Mouse (Mus musculus): ENCODE measurements around the gene Kpna6. TPM values are rescaled to one million over a fixed set of nuclear protein-coding genes. Genes with fewer than 3 reads are reported as not detected.

Gene Kpna6
- polyA plus RNA-seq, 1 experiment from 2014 or later, result 6.0 TPM

GRCm38 (mm10) chr4:129645204-129645603 is 27.4 kb downstream of the Kpna6 start:
- no peaks in the 10 kb centered on the region for H3K9me3 ChIP-seq (replicated peaks)
- peaks cover 51% of the 10 kb centered on the region for H3K36me3 ChIP-seq (replicated peaks)
- no peak overlapping the region for H3K4me2 ChIP-seq
- no peak overlapping the region for H3K4me3 ChIP-seq (replicated peaks)
- 53% methylated on average over 6 of the region's 6 CpGs for WGBS (ENCODE audit: insufficient replicate concordance)
- no peak overlapping the region for H3K27ac ChIP-seq (replicated peaks)
- H3K4me1 ChIP-seq (replicated peaks), result peaks cover 9% of the 10 kb centered on the region
- no peak overlapping the region for H3K9ac ChIP-seq
- no peaks in the 10 kb centered on the region for H3K27me3 ChIP-seq
- no peak for ATAC-seq (ENCODE audit: insufficient read depth)

- Histone ChIP-seq H3K9ac (no peak overlapping the region), H3K4me1 (replicated peaks) (peaks cover 32% of the 10 kb centered on the region), H3K9me3 (replicated peaks) (no peaks in the 10 kb centered on the region), H3K27ac (replicated peaks) (peak overlapping the region; percentile 51), H3K4me2 (peak overlapping the region; percentile 84), H3K36me3 (replicated peaks) (peaks cover 41% of the 10 kb centered on the region), H3K4me3 (replicated peaks) (peak overlapping the region; percentile 76; the same call in 1 of the 2 replicates), H3K27me3 (no peaks in the 10 kb centered on the region)
- 60% methylated on average over 5 of the region's 5 CpGs for WGBS (ENCODE audit: insufficient replicate concordance)
- no peak for ATAC-seq (ENCODE audit: insufficient read depth)
Measured at GRCm38 (mm10) chr4:129641756-129642155, 30.8 kb downstream of the Kpna6 start.

GRCm38 (mm10) chr4:129640638-129641467 is 31.7 kb downstream of the Kpna6 start, which contains the start of gene Txlna:
Txlna (minus strand) TSS chr4:129641065.
- H3K36me3 ChIP-seq (replicated peaks), result peaks cover 41% of the 10 kb centered on the region
- under 1% methylated on average over 60 of the region's 60 CpGs for WGBS (ENCODE audit: insufficient replicate concordance)
- no peaks in the 10 kb centered on the region for H3K27me3 ChIP-seq
- peak within 1 kb of the TSS; percentile 76 for H3K4me3 ChIP-seq (replicated peaks)
- no peaks in the 10 kb centered on the region for H3K9me3 ChIP-seq (replicated peaks)
- peak; percentile 92 for ATAC-seq (ENCODE audit: insufficient read depth)
- peak within 1 kb of the TSS; percentile 84 for H3K4me2 ChIP-seq
- H3K27ac ChIP-seq (replicated peaks), result peak within 1 kb of the TSS; percentile 90
- H3K9ac ChIP-seq, result peak within 1 kb of the TSS; percentile 64
- peaks cover 32% of the 10 kb centered on the region for H3K4me1 ChIP-seq (replicated peaks)

- Histone ChIP-seq H3K9me3 (replicated peaks) (no peaks in the 10 kb centered on the region), H3K9ac (peak overlapping the region; percentile 64), H3K36me3 (replicated peaks) (peaks cover 44% of the 10 kb centered on the region), H3K27me3 (no peaks in the 10 kb centered on the region), H3K27ac (replicated peaks) (peak overlapping the region; percentile 90), H3K4me3 (replicated peaks) (peak overlapping the region; percentile 76), H3K4me1 (replicated peaks) (peaks cover 34% of the 10 kb centered on the region), H3K4me2 (peak overlapping the region; percentile 84)
- no peak for ATAC-seq (ENCODE audit: insufficient read depth)
- 1% methylated on average over 17 of the region's 17 CpGs for WGBS (ENCODE audit: insufficient replicate concordance)
Measured at GRCm38 (mm10) chr4:129640101-129640637, 32.4 kb downstream of the Kpna6 start.

GRCm38 (mm10) chr4:129639221-129639620 is 33.3 kb downstream of the Kpna6 start:
- 84% methylated on average over 15 of the region's 15 CpGs for WGBS (ENCODE audit: insufficient replicate concordance)

GRCm38 (mm10) chr4:129633852-129634251 is 38.7 kb downstream of the Kpna6 start:
- H3K27ac ChIP-seq (replicated peaks), result 0 out of 2 replicates have a peak overlapping the region, but pooled peaks have one; percentile 10
- peak; percentile 75 for ATAC-seq (ENCODE audit: insufficient read depth)
- no peaks in the 10 kb centered on the region for H3K27me3 ChIP-seq
- H3K9ac ChIP-seq, result no peak overlapping the region
- no peak overlapping the region for H3K4me3 ChIP-seq (replicated peaks)
- H3K4me2 ChIP-seq, result peak overlapping the region; percentile 25
- H3K36me3 ChIP-seq (replicated peaks), result peaks cover 98% of the 10 kb centered on the region
- WGBS (ENCODE audit: insufficient replicate concordance), result 41% methylated on average over 6 of the region's 6 CpGs
- H3K4me1 ChIP-seq (replicated peaks), result peaks cover 35% of the 10 kb centered on the region
- no peaks in the 10 kb centered on the region for H3K9me3 ChIP-seq (replicated peaks)

More at GRCm38 (mm10) chr4:129639221-129639620, 33.3 kb downstream of the Kpna6 start:
- ATAC-seq (ENCODE audit: insufficient read depth), result no peak
- H3K9ac ChIP-seq, result peak overlapping the region; percentile 64; the same call in 1 of the 2 replicates
- H3K4me3 ChIP-seq (replicated peaks), result peak overlapping the region; percentile 76
- H3K4me1 ChIP-seq (replicated peaks), result peaks cover 44% of the 10 kb centered on the region
- H3K9me3 ChIP-seq (replicated peaks), result no peaks in the 10 kb centered on the region
- H3K27ac ChIP-seq (replicated peaks), result no peak overlapping the region
- no peaks in the 10 kb centered on the region for H3K27me3 ChIP-seq
- H3K4me2 ChIP-seq, result peak overlapping the region; percentile 84
- H3K36me3 ChIP-seq (replicated peaks), result peaks cover 50% of the 10 kb centered on the region

GRCm38 (mm10) chr4:129631867-129632266 is 40.7 kb downstream of the Kpna6 start:
- Histone ChIP-seq H3K4me1 (replicated peaks) (peaks cover 25% of the 10 kb centered on the region), H3K9ac (no peak overlapping the region), H3K4me3 (replicated peaks) (no peak overlapping the region), H3K9me3 (replicated peaks) (no peaks in the 10 kb centered on the region), H3K27ac (replicated peaks) (no peak overlapping the region), H3K4me2 (no peak overlapping the region), H3K27me3 (no peaks in the 10 kb centered on the region), H3K36me3 (replicated peaks) (peaks cover 100% of the 10 kb centered on the region)
- ATAC-seq (ENCODE audit: insufficient read depth), result no peak
- WGBS (ENCODE audit: insufficient replicate concordance), result 86% methylated on average over 12 of the region's 12 CpGs

- WGBS (ENCODE audit: insufficient replicate concordance), result 87% methylated on average over 4 of the region's 4 CpGs
- H3K4me2 ChIP-seq, result no peak overlapping the region
- H3K4me3 ChIP-seq (replicated peaks), result no peak overlapping the region
- H3K27ac ChIP-seq (replicated peaks), result no peak overlapping the region
- no peak for ATAC-seq (ENCODE audit: insufficient read depth)
- peaks cover 33% of the 10 kb centered on the region for H3K4me1 ChIP-seq (replicated peaks)
- H3K36me3 ChIP-seq (replicated peaks), result peaks cover 100% of the 10 kb centered on the region
- no peak overlapping the region for H3K9ac ChIP-seq
- H3K9me3 ChIP-seq (replicated peaks), result no peaks in the 10 kb centered on the region
- H3K27me3 ChIP-seq, result no peaks in the 10 kb centered on the region
Measured at GRCm38 (mm10) chr4:129630944-129631343, 41.6 kb downstream of the Kpna6 start.

GRCm38 (mm10) chr4:129626035-129626434 is 46.5 kb downstream of the Kpna6 start:
- no peak overlapping the region for H3K4me3 ChIP-seq (replicated peaks)
- no peak overlapping the region for H3K9ac ChIP-seq
- no peak overlapping the region for H3K27ac ChIP-seq (replicated peaks)
- no peak overlapping the region for H3K4me2 ChIP-seq
- WGBS (ENCODE audit: insufficient replicate concordance), result 75% methylated on average over 6 of the region's 6 CpGs
- H3K27me3 ChIP-seq, result no peaks in the 10 kb centered on the region
- H3K4me1 ChIP-seq (replicated peaks), result peaks cover 51% of the 10 kb centered on the region
- no peaks in the 10 kb centered on the region for H3K9me3 ChIP-seq (replicated peaks)
- peaks cover 54% of the 10 kb centered on the region for H3K36me3 ChIP-seq (replicated peaks)
- no peak for ATAC-seq (ENCODE audit: insufficient read depth)

GRCm38 (mm10) chr4:129625496-129625895 is 47.1 kb downstream of the Kpna6 start:
- H3K4me2 ChIP-seq, result peak overlapping the region; percentile 84
- peaks cover 48% of the 10 kb centered on the region for H3K36me3 ChIP-seq (replicated peaks)
- H3K4me1 ChIP-seq (replicated peaks), result peaks cover 56% of the 10 kb centered on the region
- ATAC-seq (ENCODE audit: insufficient read depth), result no peak
- H3K27ac ChIP-seq (replicated peaks), result peak overlapping the region; percentile 89
- WGBS (ENCODE audit: insufficient replicate concordance), result 40% methylated on average over 4 of the region's 4 CpGs
- no peaks in the 10 kb centered on the region for H3K9me3 ChIP-seq (replicated peaks)
- H3K9ac ChIP-seq, result no peak overlapping the region
- H3K4me3 ChIP-seq (replicated peaks), result peak overlapping the region; percentile 66; the same call in 1 of the 2 replicates
- no peaks in the 10 kb centered on the region for H3K27me3 ChIP-seq

- WGBS (ENCODE audit: insufficient replicate concordance), result under 1% methylated on average over 6 of the region's 6 CpGs
- Histone ChIP-seq H3K4me1 (replicated peaks) (peaks cover 57% of the 10 kb centered on the region), H3K4me3 (replicated peaks) (peak overlapping the region; percentile 66), H3K27me3 (no peaks in the 10 kb centered on the region), H3K4me2 (peak overlapping the region; percentile 84), H3K9me3 (replicated peaks) (no peaks in the 10 kb centered on the region), H3K9ac (peak overlapping the region; percentile 50), H3K27ac (replicated peaks) (peak overlapping the region; percentile 89), H3K36me3 (replicated peaks) (peaks cover 43% of the 10 kb centered on the region)
- peak; percentile 5; the same call in 1 of the 2 replicates for ATAC-seq (ENCODE audit: insufficient read depth)
Measured at GRCm38 (mm10) chr4:129625029-129625370, 47.6 kb downstream of the Kpna6 start.

All from liver, embryonic 15.5 days (tissue).